Mouse (Mus musculus): ENCODE data around the gene Strada.
A peak's percentile ranks its signal among the peaks of the same experiment; 100 is the strongest.
"Not testable (repeated sequence)": the region's sequence is repeated elsewhere in the genome, so short reads cannot be mapped to it uniquely, and the experiment has no call there.

Gene Strada

GRCm38 (mm10) chr11:106202123-106202465 lies at the start of gene Strada:
TSS of gene Strada (minus strand) at chr11:106202168.
- DNase-seq = no peak

GRCm38 (mm10) chr11:106249326-106249725 lies 47.4 kb upstream of the Strada start:
- peak; percentile 59 for DNase-seq

- DNase-seq = no peak
Measured at GRCm38 (mm10) chr11:106246834-106247233, 44.9 kb upstream of the Strada start.

- not testable (repeated sequence) for DNase-seq
Measured at GRCm38 (mm10) chr11:106233978-106234377, 32.0 kb upstream of the Strada start.

GRCm38 (mm10) chr11:106220603-106221002 lies 18.6 kb upstream of the Strada start:
- DNase-seq = no peak

GRCm38 (mm10) chr11:106216730-106217490 lies 14.9 kb upstream of the Strada start, which contains the start of gene Ddx42:
TSS of gene Ddx42 (plus strand) at chr11:106216926.
- DNase-seq = peak; percentile 91

GRCm38 (mm10) chr11:106215927-106216729 lies 14.2 kb upstream of the Strada start, which contains the start of gene Ccdc47:
TSS of gene Ccdc47 (minus strand) at chr11:106216344.
- DNase-seq = peak; percentile 98

- no peak for DNase-seq
Measured at GRCm38 (mm10) chr11:106215450-106215859, 13.5 kb upstream of the Strada start.

GRCm38 (mm10) chr11:106214856-106215255 lies 12.9 kb upstream of the Strada start:
- DNase-seq = no peak

- no peak for DNase-seq
Measured at GRCm38 (mm10) chr11:106212771-106213170, 10.8 kb upstream of the Strada start.

GRCm38 (mm10) chr11:106201337-106202122 lies 438 bp downstream of the Strada start:
- DNase-seq = no peak

GRCm38 (mm10) chr11:106200756-106201155 lies 1.2 kb downstream of the Strada start:
- no peak for DNase-seq

GRCm38 (mm10) chr11:106199997-106200396 lies 2.0 kb downstream of the Strada start:
- not testable (repeated sequence) for DNase-seq

- DNase-seq = no peak
Measured at GRCm38 (mm10) chr11:106198277-106198676, 3.7 kb downstream of the Strada start.

- no peak for DNase-seq
Measured at GRCm38 (mm10) chr11:106195341-106195740, 6.6 kb downstream of the Strada start.

GRCm38 (mm10) chr11:106194891-106195290 lies 7.1 kb downstream of the Strada start:
- DNase-seq = no peak

GRCm38 (mm10) chr11:106194155-106194541 lies 7.8 kb downstream of the Strada start:
- DNase-seq = no peak

GRCm38 (mm10) chr11:106193371-106194154 lies 8.4 kb downstream of the Strada start:
- peak; percentile 96 for DNase-seq

- DNase-seq = peak; percentile 43
Measured at GRCm38 (mm10) chr11:106192657-106193370, 9.2 kb downstream of the Strada start.

- DNase-seq = no peak
Measured at GRCm38 (mm10) chr11:106192241-106192640, 9.7 kb downstream of the Strada start.

- no peak for DNase-seq
Measured at GRCm38 (mm10) chr11:106191716-106192115, 10.3 kb downstream of the Strada start.

GRCm38 (mm10) chr11:106187326-106187725 lies 14.6 kb downstream of the Strada start:
- DNase-seq = no peak
